Mouse (Mus musculus): ENCODE data around the gene Fgf14. TPM values are rescaled to one million over a fixed set of nuclear protein-coding genes. Genes with fewer than 3 reads are reported as not detected.
"Not testable (repeated sequence)": the region's sequence is repeated elsewhere in the genome, so short reads cannot be mapped to it uniquely, and the experiment has no call there.

Fgf14 gene
- polyA plus RNA-seq, 1 experiment from 2014 or later, result not detected

DNA sequence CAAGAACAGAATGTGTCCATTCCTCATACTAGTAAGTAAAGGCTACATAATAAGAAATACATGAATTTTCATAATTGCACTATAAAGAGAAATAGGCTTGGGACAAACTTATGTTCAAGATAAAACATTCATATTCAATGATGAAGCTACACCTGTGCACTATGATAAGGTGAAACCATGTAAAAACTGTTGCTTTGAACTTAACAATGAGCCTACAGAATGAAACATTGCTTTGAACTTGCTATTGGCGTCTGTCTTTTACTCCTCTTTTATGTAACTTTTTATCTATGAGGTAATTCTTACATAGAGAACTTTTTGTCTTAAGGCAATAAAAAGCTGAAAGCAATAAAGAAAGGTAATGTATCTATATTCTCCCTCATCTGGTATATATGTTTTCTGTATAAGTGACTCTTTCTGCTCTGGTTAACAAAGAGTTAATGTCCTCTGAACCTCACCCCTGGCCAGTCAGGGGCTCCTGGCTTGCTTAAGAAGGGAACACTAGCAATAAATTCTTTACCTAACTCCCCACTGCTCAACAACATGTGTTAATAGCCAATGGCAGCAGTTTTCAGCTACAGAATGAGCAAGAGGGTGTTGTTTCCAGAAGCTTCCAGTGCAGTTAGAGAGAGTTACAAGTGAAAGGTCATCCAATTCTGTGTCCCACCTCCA, 569.6 kb downstream of the Fgf14 start:
- Histone ChIP-seq H3K27me3 (ENCODE audit: control insufficient read depth, insufficient read depth, low read length) (no peaks in the 10 kb centered on the region), H3K4me3 (ENCODE audit: low read depth, low read length) (no peak overlapping the region), H3K4me1 (ENCODE audit: control insufficient read depth, insufficient read depth, low read length) (no peaks in the 10 kb centered on the region), H3K9ac (ENCODE audit: low read length) (no peak overlapping the region), H3K4me2 (ENCODE audit: low read depth, severe bottlenecking) (no peak overlapping the region), H3K9me3 (ENCODE audit: control insufficient read depth, low read length) (no peaks in the 10 kb centered on the region), H3K36me3 (ENCODE audit: control insufficient read depth, insufficient read depth, low read length) (no peaks in the 10 kb centered on the region), H3K27ac (replicated peaks; ENCODE audit: low read depth, low read length) (no peak overlapping the region)
- ATAC-seq (ENCODE audit: insufficient number of reproducible peaks, low FRiP score, low TSS enrichment, low read depth), result 0 out of 2 replicates have a peak, but pooled peaks have one; percentile 58
- WGBS, result 78% methylated on average over 1 of the region's 1 CpGs
- no peak for DNase-seq (ENCODE audit: low spot score)

DNA sequence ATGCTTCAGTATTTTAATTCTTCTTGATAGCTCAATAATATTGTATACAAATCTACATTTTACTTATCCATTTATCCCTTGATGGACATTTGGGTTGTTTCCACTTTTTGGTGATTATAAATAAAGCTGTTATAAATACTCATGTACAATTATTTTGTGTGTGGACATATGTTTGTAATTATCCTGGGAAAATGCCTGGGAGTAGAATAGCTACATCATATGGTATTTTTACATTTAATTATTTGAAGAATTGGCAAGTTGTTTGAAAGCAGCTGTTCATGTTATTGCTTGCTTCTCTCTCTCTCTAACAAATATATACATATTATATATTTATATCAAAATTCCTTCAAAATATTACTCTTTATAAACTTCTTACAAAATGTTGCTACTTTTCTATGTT, 593.8 kb downstream of the Fgf14 start:
- no peaks in the 10 kb centered on the region for H3K27me3 ChIP-seq (ENCODE audit: control insufficient read depth, insufficient read depth, low read length)
- DNase-seq (ENCODE audit: low spot score) (no peak), ATAC-seq (ENCODE audit: insufficient number of reproducible peaks, low FRiP score, low TSS enrichment, low read depth) (no peak)
- no peak overlapping the region for H3K9ac ChIP-seq (ENCODE audit: low read length)
- no peak overlapping the region for H3K4me3 ChIP-seq (ENCODE audit: low read depth, low read length)
- no peak overlapping the region for H3K27ac ChIP-seq (replicated peaks; ENCODE audit: low read depth, low read length)
- no peak overlapping the region for H3K4me2 ChIP-seq (ENCODE audit: low read depth, severe bottlenecking)
- H3K4me1 ChIP-seq (ENCODE audit: control insufficient read depth, insufficient read depth, low read length), result no peaks in the 10 kb centered on the region
- H3K9me3 ChIP-seq (ENCODE audit: control insufficient read depth, low read length), result no peaks in the 10 kb centered on the region
- H3K36me3 ChIP-seq (ENCODE audit: control insufficient read depth, insufficient read depth, low read length), result no peaks in the 10 kb centered on the region

GRCm38 (mm10) chr14:124044016-124044415, 632.9 kb downstream of the Fgf14 start:
- 74% methylated on average over 1 of the region's 1 CpGs for WGBS
- ATAC-seq (ENCODE audit: insufficient number of reproducible peaks, low FRiP score, low TSS enrichment, low read depth) (no peak), DNase-seq (ENCODE audit: low spot score) (no peak)
- no peaks in the 10 kb centered on the region for H3K9me3 ChIP-seq (ENCODE audit: control insufficient read depth, low read length)
- no peaks in the 10 kb centered on the region for H3K36me3 ChIP-seq (ENCODE audit: control insufficient read depth, insufficient read depth, low read length)
- no peak overlapping the region for H3K27ac ChIP-seq (replicated peaks; ENCODE audit: low read depth, low read length)
- no peak overlapping the region for H3K4me2 ChIP-seq (ENCODE audit: low read depth, severe bottlenecking)
- H3K9ac ChIP-seq (ENCODE audit: low read length), result no peak overlapping the region
- no peaks in the 10 kb centered on the region for H3K4me1 ChIP-seq (ENCODE audit: control insufficient read depth, insufficient read depth, low read length)
- H3K4me3 ChIP-seq (ENCODE audit: low read depth, low read length), result no peak overlapping the region
- no peaks in the 10 kb centered on the region for H3K27me3 ChIP-seq (ENCODE audit: control insufficient read depth, insufficient read depth, low read length)

- no peaks in the 10 kb centered on the region for H3K9me3 ChIP-seq (ENCODE audit: control insufficient read depth, low read length)
- ATAC-seq (ENCODE audit: insufficient number of reproducible peaks, low FRiP score, low TSS enrichment, low read depth) (no peak), DNase-seq (ENCODE audit: low spot score) (no peak)
- no peaks in the 10 kb centered on the region for H3K27me3 ChIP-seq (ENCODE audit: control insufficient read depth, insufficient read depth, low read length)
- H3K27ac ChIP-seq (replicated peaks; ENCODE audit: low read depth, low read length), result no peak overlapping the region
- no peak overlapping the region for H3K4me2 ChIP-seq (ENCODE audit: low read depth, severe bottlenecking)
- no peak overlapping the region for H3K9ac ChIP-seq (ENCODE audit: low read length)
- H3K4me1 ChIP-seq (ENCODE audit: control insufficient read depth, insufficient read depth, low read length), result no peaks in the 10 kb centered on the region
- no peak overlapping the region for H3K4me3 ChIP-seq (ENCODE audit: low read depth, low read length)
- no peaks in the 10 kb centered on the region for H3K36me3 ChIP-seq (ENCODE audit: control insufficient read depth, insufficient read depth, low read length)
- 89% methylated on average over 1 of the region's 1 CpGs for WGBS
Observed at GRCm38 (mm10) chr14:124040651-124041050, 636.3 kb downstream of the Fgf14 start.

GRCm38 (mm10) chr14:124037434-124037833, 639.5 kb downstream of the Fgf14 start:
- Histone ChIP-seq H3K4me3 (ENCODE audit: low read depth, low read length) (no peak overlapping the region), H3K4me2 (ENCODE audit: low read depth, severe bottlenecking) (no peak overlapping the region), H3K36me3 (ENCODE audit: control insufficient read depth, insufficient read depth, low read length) (no peaks in the 10 kb centered on the region), H3K27me3 (ENCODE audit: control insufficient read depth, insufficient read depth, low read length) (no peaks in the 10 kb centered on the region), H3K4me1 (ENCODE audit: control insufficient read depth, insufficient read depth, low read length) (no peaks in the 10 kb centered on the region), H3K9me3 (ENCODE audit: control insufficient read depth, low read length) (no peaks in the 10 kb centered on the region), H3K9ac (ENCODE audit: low read length) (no peak overlapping the region), H3K27ac (replicated peaks; ENCODE audit: low read depth, low read length) (no peak overlapping the region)
- WGBS, result 89% methylated on average over 4 of the region's 4 CpGs
- no peak for ATAC-seq (ENCODE audit: insufficient number of reproducible peaks, low FRiP score, low TSS enrichment, low read depth)
- DNase-seq (ENCODE audit: low spot score), result no peak

DNA sequence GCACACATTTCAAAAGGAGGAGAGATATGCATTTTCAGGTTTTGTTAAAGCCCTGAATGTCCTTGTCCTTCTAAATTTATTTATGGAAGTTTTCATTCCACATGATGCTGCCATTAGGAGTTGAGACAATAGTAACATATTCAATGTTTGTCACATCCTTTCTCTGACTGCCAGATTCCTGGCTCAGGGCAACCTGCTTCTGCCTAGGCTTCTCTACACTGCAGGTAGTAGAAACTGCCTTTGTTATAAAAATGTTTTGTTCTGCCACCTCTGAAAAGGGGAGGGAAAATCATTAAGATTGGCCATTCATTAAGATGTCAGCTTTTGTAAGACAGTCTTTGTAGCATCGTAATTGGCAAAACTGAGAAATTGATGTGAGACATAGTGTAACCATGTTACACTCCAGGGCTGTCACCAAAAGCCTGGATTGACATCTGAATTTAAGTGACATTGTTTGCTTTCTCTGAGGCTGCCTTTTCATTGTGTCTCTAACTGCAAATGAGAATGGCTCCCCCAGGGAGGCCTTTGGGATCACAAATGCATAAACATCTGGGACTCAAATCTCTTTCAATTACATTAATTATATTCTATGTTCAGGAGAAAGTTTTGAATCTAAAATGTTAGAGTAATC, 640.2 kb downstream of the Fgf14 start:
- no peak for DNase-seq (ENCODE audit: low spot score)
- Histone ChIP-seq H3K9ac (ENCODE audit: low read length) (no peak overlapping the region), H3K27ac (replicated peaks; ENCODE audit: low read depth, low read length) (no peak overlapping the region), H3K4me1 (ENCODE audit: control insufficient read depth, insufficient read depth, low read length) (no peaks in the 10 kb centered on the region), H3K36me3 (ENCODE audit: control insufficient read depth, insufficient read depth, low read length) (no peaks in the 10 kb centered on the region), H3K4me3 (ENCODE audit: low read depth, low read length) (no peak overlapping the region), H3K9me3 (ENCODE audit: control insufficient read depth, low read length) (no peaks in the 10 kb centered on the region), H3K27me3 (ENCODE audit: control insufficient read depth, insufficient read depth, low read length) (no peaks in the 10 kb centered on the region), H3K4me2 (ENCODE audit: low read depth, severe bottlenecking) (no peak overlapping the region)
- no peak for ATAC-seq (ENCODE audit: insufficient number of reproducible peaks, low FRiP score, low TSS enrichment, low read depth)
- WGBS, result 74% methylated on average over 1 of the region's 1 CpGs

DNA sequence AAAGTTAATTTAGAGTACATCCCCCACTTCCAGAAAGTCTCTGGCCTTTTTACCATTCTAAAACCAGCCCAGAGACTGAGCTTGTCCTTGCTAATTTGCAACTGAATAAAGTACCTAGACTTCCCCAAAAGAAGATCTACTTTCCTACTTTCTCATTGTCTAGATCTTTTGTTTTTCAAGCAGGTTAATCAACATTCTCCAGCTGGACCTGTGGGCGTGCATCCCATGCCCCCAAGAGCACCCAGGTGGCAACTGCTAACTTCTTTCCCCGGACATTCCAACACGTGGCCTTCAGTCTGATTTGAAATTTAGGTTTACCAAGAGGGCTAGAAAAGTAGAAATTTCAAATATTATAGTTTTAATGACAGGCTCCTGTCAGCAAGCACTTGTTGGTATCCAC, 643.6 kb downstream of the Fgf14 start:
- not testable (repeated sequence) for H3K4me3 ChIP-seq (ENCODE audit: low read depth, low read length); H3K27me3 ChIP-seq (ENCODE audit: control insufficient read depth, insufficient read depth, low read length); H3K4me1 ChIP-seq (ENCODE audit: control insufficient read depth, insufficient read depth, low read length); ATAC-seq (ENCODE audit: insufficient number of reproducible peaks, low FRiP score, low TSS enrichment, low read depth); H3K36me3 ChIP-seq (ENCODE audit: control insufficient read depth, insufficient read depth, low read length); DNase-seq (ENCODE audit: low spot score); H3K4me2 ChIP-seq (ENCODE audit: low read depth, severe bottlenecking); H3K9me3 ChIP-seq (ENCODE audit: control insufficient read depth, low read length); H3K27ac ChIP-seq (replicated peaks; ENCODE audit: low read depth, low read length); H3K9ac ChIP-seq (ENCODE audit: low read length)
- 59% methylated on average over 3 of the region's 3 CpGs for WGBS

GRCm38 (mm10) chr14:124027886-124028670, 648.8 kb downstream of the Fgf14 start:
- Histone ChIP-seq H3K9me3 (ENCODE audit: control insufficient read depth, low read length) (no peaks in the 10 kb centered on the region), H3K4me2 (ENCODE audit: low read depth, severe bottlenecking) (no peak overlapping the region), H3K27me3 (ENCODE audit: control insufficient read depth, insufficient read depth, low read length) (no peaks in the 10 kb centered on the region), H3K4me1 (ENCODE audit: control insufficient read depth, insufficient read depth, low read length) (no peaks in the 10 kb centered on the region), H3K4me3 (ENCODE audit: low read depth, low read length) (no peak overlapping the region), H3K36me3 (ENCODE audit: control insufficient read depth, insufficient read depth, low read length) (no peaks in the 10 kb centered on the region), H3K27ac (replicated peaks; ENCODE audit: low read depth, low read length) (no peak overlapping the region), H3K9ac (ENCODE audit: low read length) (no peak overlapping the region)
- DNase-seq (ENCODE audit: low spot score) (no peak), ATAC-seq (ENCODE audit: insufficient number of reproducible peaks, low FRiP score, low TSS enrichment, low read depth) (no peak)
- 81% methylated on average over 1 of the region's 1 CpGs for WGBS
